Mouse (Mus musculus) kidney, adult 18-20 months (tissue): ENCODE measurements at regions not wholly inside any gene's neighbourhood (a gene's known extent, or its start where the extent isn't known, plus 50 kb on each side); places are given as distances from the start of the nearest gene placed in this dataset.
A peak's percentile ranks its signal among the peaks of the same experiment; 100 is the strongest.

ENCODE experiments used
- DNase-seq: peaks from one replicate; pipeline ENCODE4 v3.0.0; 2021

DNA sequence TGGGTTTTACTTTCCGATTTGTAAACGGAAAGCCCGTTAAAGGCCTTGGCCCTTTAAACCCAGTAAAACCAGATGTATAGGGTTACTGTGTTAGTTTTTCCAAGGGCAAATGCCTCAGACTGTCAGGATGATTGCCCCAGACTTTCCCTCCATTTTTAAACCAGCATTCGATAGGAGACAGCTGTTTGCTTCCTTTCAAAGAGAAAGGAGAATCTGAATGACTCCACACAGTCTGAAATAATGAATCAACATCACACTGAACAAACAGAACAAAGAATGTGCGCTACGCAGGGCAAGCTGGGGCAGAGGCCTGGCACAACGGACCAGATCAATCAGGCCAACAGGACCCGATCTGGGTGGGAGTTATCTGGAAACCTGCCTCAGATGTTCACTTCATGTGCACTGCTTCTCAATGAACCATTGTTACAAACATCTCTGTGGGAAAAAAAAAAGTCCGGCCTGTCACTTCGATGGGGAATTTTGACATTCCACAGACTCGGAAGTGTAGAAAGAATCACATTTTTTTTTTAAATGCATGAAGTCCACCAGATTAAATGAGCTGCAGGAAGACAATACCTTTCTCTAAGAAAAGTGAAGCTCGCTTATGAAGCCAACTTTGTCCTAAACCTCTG, 97.0 kb upstream of the Parp11 start:
- DNase-seq, result no peak

GRCm38 (mm10) chr6:127351691-127352090, 94.9 kb upstream of the Parp11 start:
- no peak for DNase-seq

DNA sequence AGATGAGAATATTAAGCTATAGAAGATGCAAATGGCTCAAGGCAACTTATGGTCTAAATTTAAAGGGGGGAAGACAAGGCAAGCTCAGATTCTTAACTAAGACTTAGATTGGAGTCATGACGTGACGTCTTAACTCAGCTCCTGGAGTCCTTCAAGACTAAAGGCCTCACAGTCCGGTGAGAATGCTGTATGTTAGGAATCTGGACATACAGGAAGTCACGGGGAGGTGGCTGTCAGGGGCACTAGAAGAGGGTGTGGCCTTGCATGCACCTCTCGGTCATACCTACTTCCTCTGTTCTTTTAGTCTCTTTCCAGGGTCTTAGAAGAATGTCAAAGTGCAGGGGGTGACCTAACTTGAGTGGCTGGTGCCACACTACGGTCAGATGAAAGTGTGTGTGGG, 91.5 kb upstream of the Parp11 start:
- no peak for DNase-seq

GRCm38 (mm10) chr6:127356442-127356841, 90.2 kb upstream of the Parp11 start:
- DNase-seq, result no peak

DNA sequence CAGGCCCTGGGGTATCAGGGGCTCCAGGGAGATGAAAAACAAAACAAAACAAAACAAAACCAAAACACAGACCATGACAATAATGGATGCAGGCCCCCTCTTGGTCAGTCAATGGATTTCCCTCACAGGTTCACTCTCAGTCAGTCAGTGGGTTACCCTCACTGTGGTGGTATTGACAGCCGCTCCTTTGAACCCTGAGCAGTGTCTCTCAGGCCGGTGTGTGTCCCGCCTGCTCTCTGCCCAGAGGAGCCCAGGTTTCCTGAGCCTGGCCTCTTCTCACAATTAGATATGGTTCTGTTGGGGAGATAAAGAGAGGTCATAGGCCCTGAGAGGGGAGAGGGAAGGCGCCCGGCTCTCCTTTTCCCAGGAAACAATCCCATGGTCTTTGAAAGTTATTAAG, 87.8 kb upstream of the Parp11 start:
- DNase-seq, result no peak

DNA sequence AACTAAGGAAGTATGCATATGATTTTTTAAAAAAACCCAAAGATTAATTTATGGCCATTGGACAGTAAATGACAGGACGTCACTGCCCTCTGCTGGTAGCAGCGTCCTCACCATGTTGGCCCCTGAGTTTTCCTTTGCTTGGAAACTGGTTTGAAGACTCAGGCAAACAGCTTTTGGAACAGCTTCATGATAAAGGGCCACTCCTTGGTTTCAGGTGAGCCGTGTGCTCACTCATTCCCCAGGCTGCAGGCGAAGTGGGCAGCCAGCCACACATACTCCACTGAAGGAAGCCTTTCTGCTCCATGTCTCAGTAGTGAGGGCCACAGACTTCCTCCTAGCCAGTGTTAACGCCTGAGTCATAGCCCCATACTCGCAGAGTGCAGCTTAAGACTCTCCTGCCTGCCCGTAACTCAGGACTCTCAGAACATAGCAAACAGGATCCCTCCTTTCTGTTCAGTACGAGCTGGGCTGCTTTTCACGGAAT, 87.2 kb upstream of the Parp11 start:
- peak; percentile 64 for DNase-seq

GRCm38 (mm10) chr6:127362166-127362565, 84.5 kb upstream of the Parp11 start:
- DNase-seq, result no peak

DNA sequence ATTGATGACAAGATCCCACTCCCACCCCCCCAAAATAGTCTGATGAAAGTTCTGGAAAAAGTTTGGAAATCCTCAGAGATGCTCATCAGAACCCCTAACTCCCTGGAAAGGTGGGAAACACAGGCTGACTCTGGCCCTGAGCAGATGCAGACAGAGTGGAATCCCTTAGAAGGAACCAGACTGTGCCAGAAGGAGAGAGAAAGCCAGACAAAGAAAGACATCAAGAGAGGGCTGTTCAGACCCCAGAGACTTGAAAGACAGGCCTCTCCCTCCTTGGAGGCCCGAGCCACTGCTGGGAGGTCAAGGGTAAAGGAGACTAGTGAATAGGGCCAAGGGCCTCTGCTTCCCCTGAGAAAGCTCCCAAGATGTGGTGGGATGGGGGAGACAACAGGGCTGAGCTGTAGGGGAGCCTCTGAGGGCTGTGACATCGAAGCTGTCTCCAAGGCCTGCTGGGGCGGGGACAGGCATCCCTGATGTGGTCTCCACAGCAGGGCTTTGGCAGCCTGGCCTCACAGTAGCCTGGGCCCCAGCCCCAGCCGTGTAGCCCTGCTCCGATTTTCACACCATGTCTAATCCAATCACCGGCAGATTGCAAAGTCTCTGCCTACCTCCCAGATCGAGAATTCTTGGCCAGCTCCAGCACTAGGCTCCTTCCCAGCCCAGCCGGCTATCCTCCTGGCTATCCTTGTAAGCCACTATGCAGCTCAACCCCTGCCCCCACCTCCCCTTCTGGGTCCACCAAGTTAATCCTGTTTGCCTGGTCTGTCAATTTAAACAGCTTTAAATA, 83.5 kb upstream of the Parp11 start:
- DNase-seq, result no peak

DNA sequence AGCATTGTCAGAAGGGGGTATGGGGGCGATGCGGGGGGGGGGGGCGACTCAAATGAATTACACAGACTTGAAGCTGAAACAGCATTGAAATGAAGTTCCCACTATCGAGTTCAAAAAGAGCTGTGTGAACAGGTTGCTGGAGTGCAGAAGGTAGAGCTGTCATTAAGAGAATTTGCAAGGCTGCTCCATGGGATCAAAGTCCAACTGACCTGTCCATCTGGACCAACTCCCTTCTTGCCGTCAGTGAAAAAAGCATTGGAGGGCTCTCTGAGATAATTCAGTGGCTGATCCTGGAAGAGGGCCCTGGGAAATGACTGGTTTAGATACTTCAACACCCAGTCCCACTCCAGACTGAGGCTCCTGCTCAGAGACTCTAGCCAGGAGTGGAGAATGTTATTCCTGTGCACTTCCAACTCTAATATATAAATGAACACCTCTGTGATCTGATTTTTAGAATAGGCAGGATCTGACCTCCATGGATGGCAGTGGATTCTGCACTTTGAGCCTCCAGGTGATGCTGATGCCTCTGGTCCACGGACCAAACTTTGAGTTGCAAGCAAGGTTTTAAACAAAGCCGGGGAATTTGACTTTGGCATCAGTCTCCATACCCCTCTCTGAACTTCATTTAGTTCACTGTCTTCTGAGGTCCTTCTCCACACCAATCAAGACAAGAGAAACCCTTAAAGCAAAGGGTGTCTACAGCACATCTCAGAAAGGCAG, 82.6 kb upstream of the Parp11 start:
- DNase-seq, result no peak

DNA sequence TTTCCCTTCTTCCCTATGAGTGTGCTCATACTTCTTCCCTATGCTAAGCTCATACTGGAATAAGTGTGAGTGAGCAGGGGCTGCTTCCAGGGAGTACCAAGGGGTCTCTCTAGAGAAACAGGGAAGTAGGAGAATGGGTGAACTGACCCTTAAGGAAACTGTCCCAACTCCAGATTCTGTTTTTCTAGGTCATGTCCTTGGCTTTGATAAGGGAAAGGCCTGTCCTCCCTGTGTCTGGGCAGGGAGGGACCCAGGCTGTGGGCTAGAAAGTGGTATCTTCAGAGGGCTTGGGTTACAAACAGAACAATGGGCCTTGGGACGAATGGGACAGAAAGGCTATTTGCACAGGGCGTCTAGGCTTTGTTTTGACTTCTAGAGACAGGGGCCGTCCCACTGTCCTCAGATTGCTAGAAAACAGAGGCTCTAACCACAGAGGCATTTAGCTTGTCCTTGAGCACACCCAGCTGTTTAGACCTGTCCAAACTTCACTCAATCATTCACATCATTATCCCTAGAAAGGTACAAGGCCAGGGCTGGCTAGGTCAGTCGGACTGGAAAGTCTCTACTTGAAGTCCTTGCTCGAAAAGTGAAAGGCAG, 82.0 kb upstream of the Parp11 start:
- no peak for DNase-seq

GRCm38 (mm10) chr6:127365246-127365645, 81.4 kb upstream of the Parp11 start:
- no peak for DNase-seq

- DNase-seq, result no peak
Measured at GRCm38 (mm10) chr6:127365651-127366050, 81.0 kb upstream of the Parp11 start.

DNA sequence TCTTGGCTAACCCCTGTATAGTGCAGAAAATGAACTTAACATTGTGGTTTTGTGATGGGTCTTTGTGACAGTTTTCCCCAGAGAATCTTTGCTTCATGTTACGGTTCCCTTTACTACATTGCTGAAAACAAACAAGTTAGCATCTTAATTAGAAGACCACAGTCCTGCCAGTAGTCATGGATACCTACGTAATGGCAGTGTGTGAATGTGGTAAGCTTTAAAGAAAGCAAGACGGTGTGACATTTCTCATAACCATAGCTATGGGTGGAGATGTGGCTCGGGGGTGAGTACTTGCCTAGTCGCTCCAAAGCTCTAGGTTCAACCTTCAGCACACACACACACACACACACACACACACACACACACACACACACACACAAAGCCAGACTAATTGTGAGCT, 73.6 kb upstream of the Parp11 start:
- no peak for DNase-seq

GRCm38 (mm10) chr6:127373797-127374463, 72.7 kb upstream of the Parp11 start:
- no peak for DNase-seq

GRCm38 (mm10) chr6:127374464-127375143, 72.0 kb upstream of the Parp11 start:
- no peak for DNase-seq

- no peak for DNase-seq
Measured at GRCm38 (mm10) chr6:127375144-127375529, 71.5 kb upstream of the Parp11 start.

DNA sequence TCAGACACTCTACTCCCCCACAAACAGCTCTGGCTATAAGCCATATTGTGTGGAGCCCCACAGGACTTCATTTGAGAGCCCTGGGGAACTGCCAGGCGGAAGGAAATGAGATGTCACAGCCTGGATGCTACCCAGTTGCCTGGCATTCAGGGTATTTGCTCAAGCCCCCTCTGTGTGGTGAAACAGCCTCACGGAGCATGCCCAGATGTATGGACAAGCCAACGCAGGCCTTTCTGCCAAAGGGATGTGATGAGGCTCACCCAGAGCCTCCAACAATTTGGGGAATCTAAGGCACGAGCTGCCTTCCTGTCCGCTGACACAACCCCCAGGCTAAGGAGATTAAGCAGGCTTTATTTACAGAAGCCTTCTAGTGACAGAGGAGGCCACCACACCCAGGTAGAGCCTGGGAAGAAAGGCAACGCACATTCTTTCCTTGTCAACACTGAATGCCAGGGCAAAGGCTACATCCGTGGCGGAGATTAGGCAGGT, 70.9 kb upstream of the Parp11 start:
- no peak for DNase-seq

DNA sequence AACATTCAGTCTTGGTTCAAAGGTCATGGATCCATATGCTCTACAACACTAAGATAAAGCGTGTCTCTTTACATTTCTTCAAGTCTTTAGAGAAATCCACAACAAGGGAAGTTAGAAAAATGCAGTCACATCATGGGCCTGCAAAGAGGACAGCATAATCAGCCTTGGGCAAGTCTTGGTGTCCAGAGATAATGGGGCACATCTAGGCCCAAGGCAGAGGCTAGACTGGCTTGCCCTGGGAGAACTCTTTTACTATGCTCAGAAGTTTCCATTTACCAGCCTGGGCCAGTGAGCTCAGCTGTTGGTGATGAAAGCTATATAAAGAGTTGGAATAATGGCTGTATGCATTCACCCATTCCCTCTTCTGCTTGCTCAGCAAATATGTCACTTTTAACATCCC, 67.9 kb upstream of the Parp11 start:
- DNase-seq, result no peak

- peak; percentile 21 for DNase-seq
Measured at GRCm38 (mm10) chr6:127379511-127379910, 67.1 kb upstream of the Parp11 start.

DNA sequence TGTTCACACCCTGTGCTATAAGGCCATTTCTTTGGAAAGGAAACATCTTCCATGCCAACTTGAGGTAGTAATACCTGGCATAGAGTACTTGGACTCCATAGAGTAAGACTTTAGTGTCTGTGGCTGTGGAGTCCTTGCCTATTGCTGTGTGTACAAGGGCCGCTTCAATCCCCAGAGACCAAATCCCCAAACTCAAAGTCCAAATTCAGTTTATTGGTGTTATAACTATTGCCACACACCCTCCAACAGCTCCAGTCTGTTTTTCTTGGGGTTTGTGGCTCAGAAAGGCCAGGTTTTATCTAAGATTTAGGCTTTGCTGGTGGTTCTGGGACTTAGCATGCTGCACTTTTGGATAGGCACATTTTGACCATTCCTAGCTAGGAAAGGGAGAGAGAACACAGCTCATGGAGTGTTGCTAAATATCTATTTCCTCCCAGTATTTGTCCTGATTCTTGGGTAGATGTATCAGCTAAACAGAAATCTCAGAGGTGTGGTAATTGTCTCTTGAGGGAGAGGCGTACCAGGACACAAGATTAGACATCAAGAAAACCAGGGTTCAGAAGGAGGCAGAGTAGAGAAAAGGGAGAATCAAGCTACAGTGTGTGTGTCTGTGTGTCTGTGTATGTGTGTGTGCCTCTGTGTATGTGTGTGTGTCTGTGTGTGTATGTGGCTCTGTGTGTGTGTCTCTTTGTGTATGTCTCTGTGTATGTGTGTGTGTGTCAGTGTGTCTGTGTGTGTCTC, 65.3 kb upstream of the Parp11 start:
- no peak for DNase-seq

DNA sequence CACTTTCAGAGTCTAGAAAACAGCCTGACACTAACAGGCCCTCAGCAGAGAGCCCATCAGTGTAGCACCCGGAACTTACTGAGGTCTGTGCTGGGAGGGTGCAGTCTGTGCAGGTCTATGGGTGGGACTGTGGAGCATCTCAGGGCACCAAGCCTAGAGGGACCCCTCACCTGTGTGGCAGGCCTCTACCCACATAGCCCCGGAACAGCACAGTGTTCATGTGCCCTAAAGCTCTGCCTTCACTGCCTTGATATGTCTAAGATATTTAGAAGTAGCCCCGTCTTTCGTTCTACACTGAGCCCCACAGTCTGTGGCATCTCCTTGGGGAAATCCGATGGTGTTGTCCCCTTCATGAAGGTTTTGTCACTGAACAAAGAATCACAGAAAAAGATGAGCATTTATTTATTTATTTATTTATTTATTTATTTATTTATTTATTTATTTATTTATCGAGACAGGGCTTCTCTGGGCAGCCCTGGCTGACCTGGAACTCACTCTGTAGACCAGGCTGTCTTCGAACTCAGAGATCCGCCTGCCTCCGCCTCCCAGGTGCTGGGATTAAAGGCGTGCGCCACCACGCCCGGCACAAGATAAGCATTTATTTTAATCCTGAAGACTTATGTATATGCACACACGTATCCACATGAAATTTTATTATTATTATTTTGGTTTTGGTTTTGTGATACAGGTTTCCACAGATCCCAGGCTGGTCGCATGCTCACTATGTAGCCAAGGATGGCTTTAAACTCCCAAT, 55.2 kb upstream of the Parp11 start:
- DNase-seq, result no peak
